Mouse (Mus musculus) heart, postnatal 0 days (tissue): ENCODE measurements around the gene Grin2a.

Source experiments
- CTCF ChIP-seq: IDR thresholded peaks from 2 replicates; pipeline ENCODE4 v1.5.1; 2016; ENCODE audit warnings: antibody characterized with exemption, control low read depth, low read depth
- EP300 ChIP-seq: IDR thresholded peaks from 2 replicates; pipeline ENCODE4 v1.6.1; 2016; ENCODE audit warnings: antibody characterized with exemption, low read depth

DNA sequence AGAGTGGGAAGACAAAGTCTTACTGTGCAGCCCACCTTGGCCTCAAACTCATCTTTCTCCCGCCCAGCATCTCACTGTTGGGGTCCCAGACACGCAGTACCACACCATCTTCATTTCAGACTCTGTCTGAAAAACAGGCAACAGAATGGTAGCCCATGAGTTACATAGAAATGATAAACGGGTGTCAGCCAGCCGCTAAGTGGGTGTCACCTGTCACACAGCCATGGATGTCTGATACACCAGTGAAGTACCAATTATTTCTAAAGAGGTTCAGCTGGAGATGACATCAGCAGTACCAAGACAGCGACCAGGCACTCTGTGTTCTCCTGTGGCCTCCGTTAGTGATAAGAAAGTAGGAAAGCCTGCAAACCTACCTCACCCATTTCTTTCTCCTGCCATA, 90.9 kb downstream of the Grin2a start:
- TF ChIP-seq EP300 (no peak), CTCF (no peak)
